Mouse (Mus musculus): Measurements from ENCODE around the gene Hfe2. TPM values are rescaled to one million over a fixed set of nuclear protein-coding genes. Genes with fewer than 3 reads are reported as not detected.

Gene Hfe2
- polyA plus RNA-seq, 1 experiment from 2014 or later: 1.3 TPM

GRCm38 (mm10) chr3:96534300-96534699, 9.3 kb downstream of the Hfe2 start:
- Histone ChIP-seq H3K27ac (no peak overlapping the region), H3K4me2 (no peak overlapping the region), H3K4me3 (replicated peaks) (no peak overlapping the region), H3K27me3 (peaks cover 16% of the 10 kb centered on the region), H3K4me1 (replicated peaks) (no peaks in the 10 kb centered on the region), H3K9ac (no peak overlapping the region), H3K36me3 (no peaks in the 10 kb centered on the region), H3K9me3 (replicated peaks) (no peaks in the 10 kb centered on the region)
- DNase-seq (no peak), ATAC-seq (ENCODE audit: low read depth) (no peak)
- 47% methylated on average over 2 of the region's 2 CpGs for WGBS (ENCODE audit: insufficient replicate concordance)

GRCm38 (mm10) chr3:96539316-96539715, 14.3 kb downstream of the Hfe2 start:
- H3K27ac ChIP-seq: no peak overlapping the region
- DNase-seq (no peak), ATAC-seq (ENCODE audit: low read depth) (no peak)
- no peaks in the 10 kb centered on the region for H3K36me3 ChIP-seq
- peaks cover 4% of the 10 kb centered on the region; the same call in 1 of the 2 replicates for H3K27me3 ChIP-seq
- H3K4me1 ChIP-seq (replicated peaks): no peaks in the 10 kb centered on the region
- H3K4me3 ChIP-seq (replicated peaks): no peak overlapping the region
- no peaks in the 10 kb centered on the region for H3K9me3 ChIP-seq (replicated peaks)
- WGBS (ENCODE audit: insufficient replicate concordance): 52% methylated on average over 2 of the region's 2 CpGs
- H3K9ac ChIP-seq: no peak overlapping the region
- no peak overlapping the region for H3K4me2 ChIP-seq

- Histone ChIP-seq H3K27me3 (peaks cover 4% of the 10 kb centered on the region; the same call in 1 of the 2 replicates), H3K9me3 (replicated peaks) (no peaks in the 10 kb centered on the region), H3K36me3 (no peaks in the 10 kb centered on the region), H3K4me2 (no peak overlapping the region), H3K9ac (no peak overlapping the region), H3K4me3 (replicated peaks) (no peak overlapping the region), H3K4me1 (replicated peaks) (no peaks in the 10 kb centered on the region), H3K27ac (no peak overlapping the region)
- DNase-seq: no peak
- no peak for ATAC-seq (ENCODE audit: low read depth)
- 34% methylated on average over 6 of the region's 6 CpGs for WGBS (ENCODE audit: insufficient replicate concordance)
Measured at GRCm38 (mm10) chr3:96540740-96541139, 15.8 kb downstream of the Hfe2 start.

- Histone ChIP-seq H3K9me3 (replicated peaks) (no peaks in the 10 kb centered on the region), H3K4me2 (no peak overlapping the region), H3K4me3 (replicated peaks) (no peak overlapping the region), H3K27ac (no peak overlapping the region), H3K4me1 (replicated peaks) (no peaks in the 10 kb centered on the region), H3K36me3 (no peaks in the 10 kb centered on the region), H3K9ac (no peak overlapping the region), H3K27me3 (peaks cover 4% of the 10 kb centered on the region; the same call in 1 of the 2 replicates)
- WGBS (ENCODE audit: insufficient replicate concordance): 29% methylated on average over 14 of the region's 14 CpGs
- DNase-seq (no peak), ATAC-seq (ENCODE audit: low read depth) (no peak)
Measured at GRCm38 (mm10) chr3:96541328-96542078, 16.5 kb downstream of the Hfe2 start.

- Histone ChIP-seq H3K9me3 (replicated peaks) (no peaks in the 10 kb centered on the region), H3K4me2 (no peak overlapping the region), H3K27ac (no peak overlapping the region), H3K4me3 (replicated peaks) (no peak overlapping the region), H3K27me3 (peaks cover 4% of the 10 kb centered on the region; the same call in 1 of the 2 replicates), H3K36me3 (no peaks in the 10 kb centered on the region), H3K9ac (no peak overlapping the region), H3K4me1 (replicated peaks) (peaks cover 4% of the 10 kb centered on the region; the same call in 1 of the 2 replicates)
- DNase-seq (no peak), ATAC-seq (ENCODE audit: low read depth) (no peak)
- WGBS (ENCODE audit: insufficient replicate concordance): 67% methylated on average over 8 of the region's 8 CpGs
Measured at GRCm38 (mm10) chr3:96542554-96542953, 17.6 kb downstream of the Hfe2 start.

GRCm38 (mm10) chr3:96543345-96543744, 18.4 kb downstream of the Hfe2 start:
- DNase-seq (no peak), ATAC-seq (ENCODE audit: low read depth) (no peak)
- no peak overlapping the region for H3K4me3 ChIP-seq (replicated peaks)
- 73% methylated on average over 11 of the region's 11 CpGs for WGBS (ENCODE audit: insufficient replicate concordance)
- H3K27me3 ChIP-seq: peaks cover 4% of the 10 kb centered on the region; the same call in 1 of the 2 replicates
- H3K9me3 ChIP-seq (replicated peaks): no peaks in the 10 kb centered on the region
- H3K4me1 ChIP-seq (replicated peaks): peaks cover 6% of the 10 kb centered on the region; the same call in 1 of the 2 replicates
- H3K4me2 ChIP-seq: no peak overlapping the region
- H3K36me3 ChIP-seq: no peaks in the 10 kb centered on the region
- no peak overlapping the region for H3K9ac ChIP-seq
- H3K27ac ChIP-seq: no peak overlapping the region

- Histone ChIP-seq H3K9ac (no peak overlapping the region), H3K4me3 (replicated peaks) (no peak overlapping the region), H3K4me2 (no peak overlapping the region), H3K36me3 (no peaks in the 10 kb centered on the region), H3K27ac (no peak overlapping the region), H3K27me3 (peaks cover 4% of the 10 kb centered on the region; the same call in 1 of the 2 replicates), H3K9me3 (replicated peaks) (no peaks in the 10 kb centered on the region), H3K4me1 (replicated peaks) (peaks cover 6% of the 10 kb centered on the region; the same call in 1 of the 2 replicates)
- WGBS (ENCODE audit: insufficient replicate concordance): 37% methylated on average over 1 of the region's 1 CpGs
- ATAC-seq (ENCODE audit: low read depth): no peak
- DNase-seq: no peak
Measured at GRCm38 (mm10) chr3:96545565-96545964, 20.6 kb downstream of the Hfe2 start.

GRCm38 (mm10) chr3:96546880-96547279, 21.9 kb downstream of the Hfe2 start:
- no peak for ATAC-seq (ENCODE audit: low read depth)
- Histone ChIP-seq H3K9ac (no peak overlapping the region), H3K4me2 (no peak overlapping the region), H3K4me1 (replicated peaks) (peaks cover 9% of the 10 kb centered on the region), H3K9me3 (replicated peaks) (no peaks in the 10 kb centered on the region), H3K36me3 (no peaks in the 10 kb centered on the region), H3K4me3 (replicated peaks) (no peak overlapping the region), H3K27ac (no peak overlapping the region), H3K27me3 (peaks cover 4% of the 10 kb centered on the region; the same call in 1 of the 2 replicates)
- no peak for DNase-seq
- 47% methylated on average over 4 of the region's 4 CpGs for WGBS (ENCODE audit: insufficient replicate concordance)

GRCm38 (mm10) chr3:96547389-96547960, 22.5 kb downstream of the Hfe2 start:
- Histone ChIP-seq H3K4me1 (replicated peaks) (peaks cover 9% of the 10 kb centered on the region), H3K27me3 (peaks cover 4% of the 10 kb centered on the region; the same call in 1 of the 2 replicates), H3K36me3 (no peaks in the 10 kb centered on the region), H3K9ac (no peak overlapping the region), H3K9me3 (replicated peaks) (no peaks in the 10 kb centered on the region), H3K4me3 (replicated peaks) (no peak overlapping the region), H3K4me2 (0 out of 2 replicates have a peak overlapping the region, but pooled peaks have one; percentile 13), H3K27ac (no peak overlapping the region)
- ATAC-seq (ENCODE audit: low read depth) (no peak), DNase-seq (peak; percentile 55)
- 12% methylated on average over 14 of the region's 14 CpGs for WGBS (ENCODE audit: insufficient replicate concordance)

GRCm38 (mm10) chr3:96548824-96549223, 23.9 kb downstream of the Hfe2 start:
- Histone ChIP-seq H3K27me3 (peaks cover 4% of the 10 kb centered on the region; the same call in 1 of the 2 replicates), H3K36me3 (no peaks in the 10 kb centered on the region), H3K4me3 (replicated peaks) (no peak overlapping the region), H3K4me1 (replicated peaks) (peaks cover 11% of the 10 kb centered on the region), H3K9ac (no peak overlapping the region), H3K9me3 (replicated peaks) (no peaks in the 10 kb centered on the region), H3K4me2 (no peak overlapping the region), H3K27ac (no peak overlapping the region)
- 73% methylated on average over 7 of the region's 7 CpGs for WGBS (ENCODE audit: insufficient replicate concordance)
- no peak for DNase-seq
- no peak for ATAC-seq (ENCODE audit: low read depth)

GRCm38 (mm10) chr3:96549346-96549745, 24.4 kb downstream of the Hfe2 start:
- Histone ChIP-seq H3K27ac (no peak overlapping the region), H3K4me2 (no peak overlapping the region), H3K27me3 (no peaks in the 10 kb centered on the region), H3K36me3 (no peaks in the 10 kb centered on the region), H3K9ac (no peak overlapping the region), H3K9me3 (replicated peaks) (no peaks in the 10 kb centered on the region), H3K4me3 (replicated peaks) (no peak overlapping the region), H3K4me1 (replicated peaks) (peaks cover 13% of the 10 kb centered on the region)
- WGBS (ENCODE audit: insufficient replicate concordance): 61% methylated on average over 5 of the region's 5 CpGs
- DNase-seq (no peak), ATAC-seq (ENCODE audit: low read depth) (no peak)

All from liver, embryonic 13.5 days (tissue).